Mouse (Mus musculus) cortical plate, adult 2 months (tissue): ENCODE data around the gene Rock2.

Experiments used
- CTCF ChIP-seq: fragments of 200-500 bp; IDR thresholded peaks from 2 replicates; pipeline ENCODE4 v1.5.1; 2011; ENCODE audit warnings: mild to moderate bottlenecking, control low read depth, low read length; ENCODE audit not compliant: insufficient read depth; ENCODE audit errors: extremely low read depth
- POLR2A ChIP-seq: fragments of 200-500 bp; IDR thresholded peaks from 2 replicates; pipeline ENCODE4 v1.6.1; 2011; ENCODE audit warnings: mild to moderate bottlenecking, low read length, control low read depth; ENCODE audit not compliant: insufficient read depth; ENCODE audit errors: extremely low read depth

DNA sequence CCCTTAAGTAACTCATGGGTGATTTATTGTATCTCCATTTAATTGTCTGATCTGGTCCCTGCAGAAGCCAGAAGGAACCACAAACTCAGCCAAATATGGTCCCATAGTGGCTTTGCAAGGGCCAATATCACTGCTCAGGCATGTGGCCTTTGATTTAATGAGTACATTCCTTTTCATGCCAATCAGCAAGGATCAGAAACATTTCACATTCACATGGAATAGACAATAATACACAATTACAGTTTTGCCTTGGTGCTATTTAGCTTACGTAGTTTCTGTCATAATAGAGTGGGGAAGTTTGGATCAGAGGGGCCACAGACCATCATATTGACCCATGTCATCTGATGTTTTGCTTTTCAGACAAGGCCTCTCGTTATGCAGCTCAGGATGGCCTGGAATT, 46.2 kb upstream of the Rock2 start:
- TF ChIP-seq CTCF = no peak
- TF ChIP-seq POLR2A = no peak
